Mouse (Mus musculus) bone marrow macrophage, adult 2 months (primary cell): ENCODE measurements around the gene Dpp6.

Source experiments
- CTCF ChIP-seq: IDR thresholded peaks from 2 replicates; pipeline ENCODE4 v1.5.1; 2012; ENCODE audit warnings: low read depth, mild to moderate bottlenecking, low read length, moderate library complexity
- POLR2A ChIP-seq: IDR thresholded peaks from 2 replicates; pipeline ENCODE4 v1.6.1; 2012; ENCODE audit warnings: mild to moderate bottlenecking, low read depth, low read length, borderline replicate concordance

- TF ChIP-seq CTCF (no peak), POLR2A (no peak)
Observed at GRCm38 (mm10) chr5:27707283-27707682, 890.3 kb downstream of the Dpp6 start.
